Mouse (Mus musculus) spleen, adult 2 months (tissue): ENCODE measurements around the gene Npr2. TPM values are rescaled to one million over a fixed set of nuclear protein-coding genes. Genes with fewer than 3 reads are reported as not detected.

Experiments used
- DNase-seq, 2 experiments: peaks; one replicate each; pipeline versions ENCODE4 v3.0.0 to v3.0.0-alpha.2; 2012 to 2021; ENCODE audit warnings: low spot score in 2 of 2, low read depth in 1 of 2
- H3K27ac ChIP-seq: fragments of 200-500 bp; 2 replicates; pipeline ENCODE4 v1.5.1; 2012; ENCODE audit warnings: low read length, inconsistent platforms; ENCODE audit not compliant: insufficient read depth
- H3K27me3 ChIP-seq: fragments of 200-500 bp; 2 replicates; pipeline ENCODE4 v1.6.1; 2012; ENCODE audit warnings: mild to moderate bottlenecking, moderate library complexity, low read length, inconsistent platforms; ENCODE audit not compliant: control insufficient read depth, insufficient read depth
- H3K36me3 ChIP-seq: fragments of 200-500 bp; 2 replicates; pipeline ENCODE4 v1.6.1; 2012; ENCODE audit warnings: mild to moderate bottlenecking, low read length, inconsistent platforms; ENCODE audit not compliant: control insufficient read depth, insufficient read depth
- H3K4me1 ChIP-seq: fragments of 200-500 bp; 2 replicates; pipeline ENCODE4 v1.6.1; 2011; ENCODE audit warnings: inconsistent platforms; ENCODE audit not compliant: control insufficient read depth, insufficient read depth, insufficient read length
- H3K4me3 ChIP-seq: fragments of 200-500 bp; 2 replicates; pipeline ENCODE4 v1.5.1; 2011; ENCODE audit warnings: mild to moderate bottlenecking, inconsistent platforms; ENCODE audit not compliant: insufficient read depth, insufficient read length; ENCODE audit errors: extremely low read depth
- CTCF ChIP-seq: fragments of 200-500 bp; IDR thresholded peaks from 2 replicates; pipeline ENCODE4 v1.5.1; 2011; ENCODE audit warnings: mild to moderate bottlenecking, inconsistent platforms; ENCODE audit not compliant: insufficient read depth, insufficient read length, insufficient replicate concordance; ENCODE audit errors: extremely low read depth
- POLR2A ChIP-seq: fragments of 200-500 bp; IDR thresholded peaks from 2 replicates; pipeline ENCODE4 v1.6.1; 2011; ENCODE audit warnings: low read depth, low read length, inconsistent platforms
- WGBS: fragments of 180-500 bp; shearing (Covaris S2); methylation state at CpG from one replicate; pipeline ENCODE4 v1.1.7; 2018; 5-methylcytosine and 5-hydroxymethylcytosine counted together
- polyA plus RNA-seq: library from polyadenylated mRNA; depleted of rRNA; stranded (reverse); fragments of >200 nt; gene quantifications from 2 replicates; pipeline ENCODE4 v1.2.3, GENCODE M21; 2012; rRNA removed

The Npr2 gene
- 10.2 and 13.6 TPM in 2 replicates for polyA plus RNA-seq

- no peak for DNase-seq
- Histone ChIP-seq H3K4me3 (peak within 1 kb of the TSS; percentile 33; the same call in 1 of the 2 replicates), H3K27me3 (peaks cover 7% of the 10 kb centered on the region), H3K27ac (no peak within 1 kb of the TSS), H3K4me1 (no peaks in the 10 kb centered on the region; the same call in 1 of the 2 replicates), H3K36me3 (no peaks in the 10 kb centered on the region)
- TF ChIP-seq CTCF (no peak), POLR2A (no peak)
- 7% methylated on average over 41 of the region's 70 CpGs for WGBS
Measured at GRCm38 (mm10) chr4:43631046-43631955, at the start of gene Npr2. Gene Npr2 (plus strand): TSS chr4:43631935.

GRCm38 (mm10) chr4:43582241-43582640, 49.5 kb upstream of the Npr2 start:
- WGBS: 47% methylated on average over 5 of the region's 5 CpGs
- no peaks in the 10 kb centered on the region for H3K27me3 ChIP-seq
- peaks cover 25% of the 10 kb centered on the region for H3K36me3 ChIP-seq
- no peak overlapping the region for H3K27ac ChIP-seq
- DNase-seq: no peak
- peaks cover 3% of the 10 kb centered on the region; the same call in 1 of the 2 replicates for H3K4me1 ChIP-seq
- H3K4me3 ChIP-seq: no peak overlapping the region
- TF ChIP-seq POLR2A (no peak), CTCF (no peak)

DNA sequence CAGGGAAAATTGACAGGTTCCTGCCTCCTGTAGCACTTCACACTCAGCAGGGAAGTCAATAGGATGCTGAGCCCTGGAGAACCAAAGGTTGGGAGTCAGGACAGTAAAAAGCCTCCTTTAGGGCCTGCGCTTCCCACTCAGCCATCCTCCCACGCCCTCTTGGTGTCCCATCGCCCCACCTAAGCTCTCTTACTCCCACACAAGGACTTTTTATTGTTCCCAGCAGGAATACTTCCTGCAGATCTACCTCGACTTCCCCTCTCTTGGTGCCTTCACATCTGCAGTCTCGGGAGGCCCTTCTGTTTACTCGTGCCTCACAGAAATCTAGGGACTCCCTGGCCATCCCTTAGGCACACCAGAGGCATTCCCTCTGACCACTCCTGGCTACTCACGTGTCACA, 48.3 kb upstream of the Npr2 start:
- H3K27ac ChIP-seq: no peak overlapping the region
- H3K36me3 ChIP-seq: peaks cover 25% of the 10 kb centered on the region
- H3K4me3 ChIP-seq: no peak overlapping the region
- DNase-seq: no peak
- TF ChIP-seq CTCF: no peak
- TF ChIP-seq POLR2A: no peak
- no peaks in the 10 kb centered on the region for H3K27me3 ChIP-seq
- peaks cover 2% of the 10 kb centered on the region; the same call in 1 of the 2 replicates for H3K4me1 ChIP-seq
- WGBS: 72% methylated on average over 7 of the region's 7 CpGs

- DNase-seq: no peak
- H3K4me3 ChIP-seq: no peak within 1 kb of the TSS
- H3K27ac ChIP-seq: no peak within 1 kb of the TSS
Measured at GRCm38 (mm10) chr4:43584444-43585416, 47.0 kb upstream of the Npr2 start, which contains the start of gene Msmp. Gene Msmp (minus strand): TSS chr4:43584494.

DNA sequence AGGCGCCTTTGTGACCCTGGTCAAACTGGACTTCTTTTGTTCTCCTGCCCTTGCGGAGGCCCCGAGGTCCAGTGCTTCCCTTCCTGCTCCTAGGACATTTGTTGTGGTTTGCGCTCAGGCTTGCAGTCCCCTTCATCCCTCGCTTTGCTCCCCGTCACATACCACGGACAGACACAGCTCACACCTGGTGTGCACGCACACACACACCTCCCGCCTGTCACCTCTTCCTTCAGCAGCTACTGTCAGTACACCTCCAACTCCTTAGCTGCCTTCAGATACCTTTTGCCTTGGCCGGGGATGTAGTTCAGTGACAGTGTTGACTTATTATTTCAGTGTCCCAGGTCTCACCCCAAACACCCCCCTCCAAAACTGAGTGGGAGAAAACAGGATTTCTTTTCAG, 46.1 kb upstream of the Npr2 start:
- WGBS: 85% methylated on average over 10 of the region's 10 CpGs
- TF ChIP-seq CTCF (no peak), POLR2A (no peak)
- no peaks in the 10 kb centered on the region for H3K27me3 ChIP-seq
- H3K27ac ChIP-seq: no peak overlapping the region
- H3K4me3 ChIP-seq: no peak overlapping the region
- DNase-seq: no peak
- H3K36me3 ChIP-seq: peaks cover 25% of the 10 kb centered on the region
- no peaks in the 10 kb centered on the region for H3K4me1 ChIP-seq

More at GRCm38 (mm10) chr4:43584444-43585416, 47.0 kb upstream of the Npr2 start, which contains the start of gene Msmp:
- Histone ChIP-seq H3K4me1 (no peaks in the 10 kb centered on the region; the same call in 1 of the 2 replicates), H3K36me3 (peaks cover 25% of the 10 kb centered on the region), H3K27me3 (no peaks in the 10 kb centered on the region)
- 87% methylated on average over 12 of the region's 12 CpGs for WGBS
- TF ChIP-seq CTCF (no peak), POLR2A (no peak)

GRCm38 (mm10) chr4:43586411-43586810, 45.3 kb upstream of the Npr2 start:
- no peak overlapping the region for H3K27ac ChIP-seq
- H3K4me1 ChIP-seq: no peaks in the 10 kb centered on the region
- H3K27me3 ChIP-seq: no peaks in the 10 kb centered on the region
- peaks cover 20% of the 10 kb centered on the region for H3K36me3 ChIP-seq
- H3K4me3 ChIP-seq: no peak overlapping the region
- TF ChIP-seq POLR2A (no peak), CTCF (no peak)
- DNase-seq: no peak
- 37% methylated on average over 8 of the region's 8 CpGs for WGBS
